Mouse (Mus musculus): Measurements from ENCODE around the gene Prl. TPM values are rescaled to one million over a fixed set of nuclear protein-coding genes. Genes with fewer than 3 reads are reported as not detected.
"Not testable (repeated sequence)": the region's sequence is repeated elsewhere in the genome, so short reads cannot be mapped to it uniquely, and the experiment has no call there.

The Prl gene
- polyA plus RNA-seq, 1 experiment from 2014 or later: not detected

DNA sequence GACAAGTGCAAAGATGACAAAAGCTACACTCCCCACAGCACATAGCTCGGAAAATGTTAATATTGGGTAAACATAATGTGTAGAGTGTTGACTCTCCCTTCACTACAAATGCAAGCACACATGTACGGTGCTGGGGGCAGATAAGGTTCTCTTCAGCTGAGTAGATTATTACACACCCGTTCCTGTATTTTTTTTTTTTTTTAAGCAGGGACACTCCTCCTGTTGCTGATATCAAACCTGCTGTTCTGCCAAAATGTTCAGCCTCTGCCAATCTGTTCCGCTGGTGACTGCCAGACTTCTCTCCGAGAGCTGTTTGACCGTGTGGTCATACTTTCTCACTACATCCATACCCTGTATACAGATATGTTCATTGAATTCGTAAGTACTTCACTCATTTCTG lies 1.8 kb downstream of the Prl start:
- no peak overlapping the region for H3K4me2 ChIP-seq (ENCODE audit: low read depth, low read length)
- H3K36me3 ChIP-seq (ENCODE audit: control insufficient read depth, insufficient read depth, low read length): no peaks in the 10 kb centered on the region
- ATAC-seq: no peak
- no peaks in the 10 kb centered on the region for H3K4me1 ChIP-seq (ENCODE audit: control insufficient read depth, insufficient read depth, low read length)
- WGBS: 80% methylated on average over 7 of the region's 7 CpGs
- no peaks in the 10 kb centered on the region for H3K9me3 ChIP-seq (ENCODE audit: control insufficient read depth, low read length)
- H3K27me3 ChIP-seq (replicated peaks; ENCODE audit: control insufficient read depth, insufficient read depth, low read length): no peaks in the 10 kb centered on the region
- H3K4me3 ChIP-seq (ENCODE audit: low read length): no peak overlapping the region
- H3K9ac ChIP-seq (ENCODE audit: low read depth, low read length): no peak overlapping the region
- H3K27ac ChIP-seq (ENCODE audit: low read length): no peak overlapping the region

DNA sequence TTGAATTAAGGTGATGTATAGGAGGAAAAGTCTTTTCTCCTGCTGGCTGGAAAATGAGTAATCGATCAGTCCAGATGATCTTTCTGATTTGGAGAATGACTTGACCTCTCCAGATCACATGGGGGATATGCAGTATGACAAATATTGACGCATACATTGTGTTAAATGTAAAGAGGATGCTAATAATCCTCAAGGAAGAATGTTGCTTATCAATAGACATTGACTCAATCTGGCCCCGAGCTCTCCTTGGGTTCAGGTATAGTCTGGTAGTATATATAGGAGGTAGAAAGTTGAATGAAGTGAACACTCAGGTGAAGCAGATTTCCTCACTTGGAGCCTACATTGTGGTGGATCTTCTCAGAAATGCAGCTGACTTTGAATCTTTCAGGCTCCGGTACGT lies 36.5 kb downstream of the Prl start, which contains the start of gene Prl3d1:
Gene Prl3d1 (plus strand): TSS at position 301 of the 400 bp plus-strand sequence.
- not testable (repeated sequence) for H3K36me3 ChIP-seq (ENCODE audit: control insufficient read depth, insufficient read depth, low read length); H3K4me3 ChIP-seq (ENCODE audit: low read length); H3K9ac ChIP-seq (ENCODE audit: low read depth, low read length); H3K27ac ChIP-seq (ENCODE audit: low read length); H3K9me3 ChIP-seq (ENCODE audit: control insufficient read depth, low read length); H3K27me3 ChIP-seq (replicated peaks; ENCODE audit: control insufficient read depth, insufficient read depth, low read length); ATAC-seq; H3K4me2 ChIP-seq (ENCODE audit: low read depth, low read length); H3K4me1 ChIP-seq (ENCODE audit: control insufficient read depth, insufficient read depth, low read length)
- 96% methylated on average over 5 of the region's 5 CpGs for WGBS

Other genes with a start within 250 kb of the Prl start
- gene Prl3d1, start 36.6 kb downstream of the Prl start, polyA plus RNA-seq (2015; fragmentation: Nextera tagmentation; extraction: Ambion mirVana): not detected in 2 replicates
- not detected in 2 replicates for gene Prl3d2, start 64.1 kb downstream of the Prl start, polyA plus RNA-seq (2015; fragmentation: Nextera tagmentation; extraction: Ambion mirVana)
- not detected in 2 replicates for gene Prl3d3, start 99.2 kb downstream of the Prl start, polyA plus RNA-seq (2015; fragmentation: Nextera tagmentation; extraction: Ambion mirVana)
- gene Prl3c1, start 139.1 kb downstream of the Prl start, polyA plus RNA-seq (2015; fragmentation: Nextera tagmentation; extraction: Ambion mirVana): not detected in 2 replicates
- gene Prl3b1, start 184.3 kb downstream of the Prl start, polyA plus RNA-seq (2015; fragmentation: Nextera tagmentation; extraction: Ambion mirVana): not detected in 2 replicates
- gene Prl3a1, start 201.9 kb downstream of the Prl start, polyA plus RNA-seq (2015; fragmentation: Nextera tagmentation; extraction: Ambion mirVana): not detected in 2 replicates